Mouse (Mus musculus): Measurements from ENCODE around the gene Tff2. TPM values are rescaled to one million over a fixed set of nuclear protein-coding genes. Genes with fewer than 3 reads are reported as not detected.

Tff2 gene
- not detected in 2 replicates for polyA plus RNA-seq (2014; fragmentation: Nextera tagmentation; extraction: Ambion mirVana)

DNA sequence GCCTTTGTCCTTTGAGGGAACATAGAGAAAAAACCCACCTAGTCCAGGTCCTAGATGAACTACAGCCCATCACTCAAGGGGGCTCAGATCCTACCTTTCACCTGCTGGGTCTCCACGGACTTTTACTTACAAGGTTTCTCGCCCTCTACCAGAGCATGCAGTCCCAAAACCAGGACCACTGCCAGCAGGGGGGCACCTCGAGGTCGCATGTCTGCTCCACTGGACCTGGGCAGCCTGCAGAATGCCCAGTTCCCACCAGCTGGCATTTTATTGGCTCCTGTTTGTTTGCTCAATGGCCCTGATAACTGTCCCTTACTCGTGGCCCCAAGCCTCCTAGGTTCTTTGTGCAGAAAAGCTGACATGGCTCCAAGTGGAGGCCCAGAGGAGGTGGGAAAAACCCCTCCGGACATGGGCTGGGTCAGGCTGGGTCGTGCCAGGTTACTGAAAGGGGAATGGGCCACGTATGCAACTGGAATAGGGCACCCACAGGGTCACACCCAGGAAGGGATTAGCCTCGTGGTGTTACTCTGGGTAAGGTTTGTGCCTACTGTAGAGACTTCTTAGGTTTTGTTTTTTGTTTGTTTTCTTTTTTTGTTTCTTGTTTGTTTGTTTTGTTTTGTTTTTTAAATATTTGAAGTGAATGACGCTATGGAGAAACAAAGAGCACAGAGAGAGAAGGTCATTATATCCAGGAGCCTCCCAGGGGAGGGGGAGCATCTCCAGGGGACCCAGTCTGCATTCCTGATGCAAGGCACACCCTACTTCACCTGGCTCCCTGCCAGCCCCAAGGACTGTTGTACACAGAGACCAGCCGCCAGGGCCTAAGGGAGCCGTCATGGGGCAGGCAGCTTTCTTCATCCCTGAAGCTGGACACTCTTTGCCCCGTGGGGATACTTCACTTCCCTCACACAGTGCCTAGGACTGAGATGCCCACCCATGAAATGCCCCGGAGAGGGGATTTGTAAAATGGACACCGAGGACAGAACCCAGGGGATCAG is at the start of gene Tff2:
TSS of gene Tff2 (minus strand) at position 243 of the 998 bp plus-strand sequence.
- Histone ChIP-seq H3K9ac (ENCODE audit: low read length) (no peak within 1 kb of the TSS), H3K36me3 (ENCODE audit: control insufficient read depth, insufficient read depth, low read length) (no peaks in the 10 kb centered on the region), H3K4me3 (ENCODE audit: low read depth, low read length) (no peak within 1 kb of the TSS), H3K27me3 (replicated peaks; ENCODE audit: control insufficient read depth, insufficient read depth, low read length) (no peaks in the 10 kb centered on the region), H3K4me2 (ENCODE audit: low read length) (no peak within 1 kb of the TSS), H3K9me3 (replicated peaks; ENCODE audit: control insufficient read depth, low read length) (no peaks in the 10 kb centered on the region), H3K27ac (ENCODE audit: low read depth, low read length) (no peak within 1 kb of the TSS), H3K4me1 (ENCODE audit: control insufficient read depth, insufficient read depth, low read length) (no peaks in the 10 kb centered on the region)
- ATAC-seq (no peak), DNase-seq (ENCODE audit: low spot score) (peak; percentile 50)
- 66% methylated on average over 15 of the region's 15 CpGs for WGBS

DNA sequence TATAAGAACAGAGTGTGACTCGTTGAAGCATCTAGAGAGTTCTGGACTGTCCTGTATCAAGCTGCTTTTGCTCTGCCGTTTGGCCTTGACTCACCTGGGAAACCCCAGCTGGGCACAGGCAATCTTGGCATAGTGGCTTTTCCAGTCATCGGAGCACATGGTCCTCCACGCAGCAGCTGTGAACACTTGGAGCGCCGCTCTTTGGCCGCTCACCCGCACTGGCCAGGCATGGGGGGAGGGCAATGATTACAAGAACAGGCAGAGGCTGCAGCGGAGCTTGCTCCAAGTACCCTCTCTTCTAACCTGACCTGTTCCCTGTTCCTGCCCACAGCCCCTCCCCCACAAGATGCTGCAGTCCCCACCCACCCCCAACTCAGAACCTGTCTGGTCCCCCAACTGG is 49.3 kb upstream of the Tff2 start:
- no peaks in the 10 kb centered on the region for H3K4me1 ChIP-seq (ENCODE audit: control insufficient read depth, insufficient read depth, low read length)
- no peak overlapping the region for H3K27ac ChIP-seq (ENCODE audit: low read depth, low read length)
- 90% methylated on average over 9 of the region's 9 CpGs for WGBS
- DNase-seq (ENCODE audit: low spot score) (no peak), ATAC-seq (no peak)
- H3K9me3 ChIP-seq (replicated peaks; ENCODE audit: control insufficient read depth, low read length): no peaks in the 10 kb centered on the region
- H3K4me3 ChIP-seq (ENCODE audit: low read depth, low read length): no peak overlapping the region
- H3K36me3 ChIP-seq (ENCODE audit: control insufficient read depth, insufficient read depth, low read length): no peaks in the 10 kb centered on the region
- H3K9ac ChIP-seq (ENCODE audit: low read length): no peak overlapping the region
- H3K27me3 ChIP-seq (replicated peaks; ENCODE audit: control insufficient read depth, insufficient read depth, low read length): no peaks in the 10 kb centered on the region
- H3K4me2 ChIP-seq (ENCODE audit: low read length): no peak overlapping the region

DNA sequence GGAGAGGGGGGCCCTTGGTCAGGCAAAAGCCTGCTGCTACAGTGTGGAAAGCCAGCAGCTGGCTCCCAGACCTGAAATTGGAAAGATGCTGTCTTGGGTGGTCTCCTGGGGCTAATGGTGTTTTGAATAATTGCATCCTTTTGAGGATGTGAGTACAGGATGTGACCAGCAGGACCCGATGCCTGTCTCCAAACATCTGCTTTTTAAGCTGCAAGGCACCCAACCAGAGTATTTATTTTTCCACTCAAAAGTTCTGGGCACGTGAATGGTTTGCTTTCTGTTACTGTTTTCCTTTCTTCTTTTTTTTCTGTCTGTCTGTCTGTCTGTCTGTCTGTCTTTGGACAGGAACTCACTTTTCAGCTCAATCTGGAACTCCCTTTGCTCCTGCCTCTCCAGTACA is 48.6 kb upstream of the Tff2 start:
- no peak overlapping the region for H3K27ac ChIP-seq (ENCODE audit: low read depth, low read length)
- DNase-seq (ENCODE audit: low spot score) (no peak), ATAC-seq (no peak)
- H3K4me2 ChIP-seq (ENCODE audit: low read length): no peak overlapping the region
- no peak overlapping the region for H3K4me3 ChIP-seq (ENCODE audit: low read depth, low read length)
- no peak overlapping the region for H3K9ac ChIP-seq (ENCODE audit: low read length)
- no peaks in the 10 kb centered on the region for H3K36me3 ChIP-seq (ENCODE audit: control insufficient read depth, insufficient read depth, low read length)
- no peaks in the 10 kb centered on the region for H3K4me1 ChIP-seq (ENCODE audit: control insufficient read depth, insufficient read depth, low read length)
- no peaks in the 10 kb centered on the region for H3K27me3 ChIP-seq (replicated peaks; ENCODE audit: control insufficient read depth, insufficient read depth, low read length)
- no peaks in the 10 kb centered on the region for H3K9me3 ChIP-seq (replicated peaks; ENCODE audit: control insufficient read depth, low read length)
- 69% methylated on average over 2 of the region's 2 CpGs for WGBS

DNA sequence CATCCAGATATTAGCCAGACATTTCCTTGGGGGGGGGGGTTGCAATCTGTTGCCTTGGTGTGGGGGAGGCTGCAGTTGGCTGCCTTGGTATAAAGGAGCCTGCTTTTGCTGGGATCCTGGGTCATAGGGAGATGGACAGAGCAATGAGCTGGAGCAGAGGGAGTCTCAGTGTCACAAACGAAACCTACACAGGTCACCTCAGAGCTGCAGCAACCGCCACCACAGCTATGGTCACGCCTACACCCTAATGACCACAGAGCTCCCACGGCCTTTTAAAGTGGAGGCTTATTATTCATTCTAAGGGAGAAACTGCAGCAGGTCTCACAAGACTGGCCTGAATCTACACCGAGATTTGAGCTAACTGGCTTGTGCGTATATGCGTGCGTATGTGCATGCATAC is 47.7 kb upstream of the Tff2 start:
- no peaks in the 10 kb centered on the region for H3K4me1 ChIP-seq (ENCODE audit: control insufficient read depth, insufficient read depth, low read length)
- no peaks in the 10 kb centered on the region for H3K27me3 ChIP-seq (replicated peaks; ENCODE audit: control insufficient read depth, insufficient read depth, low read length)
- no peak overlapping the region for H3K4me3 ChIP-seq (ENCODE audit: low read depth, low read length)
- no peak overlapping the region for H3K27ac ChIP-seq (ENCODE audit: low read depth, low read length)
- H3K9ac ChIP-seq (ENCODE audit: low read length): no peak overlapping the region
- WGBS: 70% methylated on average over 8 of the region's 8 CpGs
- H3K9me3 ChIP-seq (replicated peaks; ENCODE audit: control insufficient read depth, low read length): no peaks in the 10 kb centered on the region
- H3K36me3 ChIP-seq (ENCODE audit: control insufficient read depth, insufficient read depth, low read length): no peaks in the 10 kb centered on the region
- DNase-seq (ENCODE audit: low spot score) (no peak), ATAC-seq (no peak)
- no peak overlapping the region for H3K4me2 ChIP-seq (ENCODE audit: low read length)

DNA sequence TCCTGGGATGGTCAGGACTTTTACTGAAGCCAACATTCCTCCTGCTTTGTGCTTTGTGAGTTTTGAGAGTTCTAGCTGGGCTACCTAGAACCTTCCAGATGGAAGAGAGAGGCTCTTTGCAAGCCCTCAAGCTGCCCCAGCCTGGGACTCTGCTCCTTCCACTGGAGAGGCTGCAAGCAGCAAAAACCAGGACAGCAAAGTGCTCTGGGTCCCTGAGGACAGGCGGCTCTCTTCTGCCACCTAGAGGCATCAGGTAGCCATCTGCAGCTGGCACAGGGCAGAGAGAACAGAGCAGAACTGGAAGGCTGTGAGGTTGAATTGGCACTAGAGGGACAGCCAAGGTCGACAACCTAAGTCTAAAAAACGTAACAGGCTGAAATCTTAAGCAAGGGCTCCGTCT is 43.3 kb upstream of the Tff2 start:
- Histone ChIP-seq H3K9ac (ENCODE audit: low read length) (no peak overlapping the region), H3K36me3 (ENCODE audit: control insufficient read depth, insufficient read depth, low read length) (no peaks in the 10 kb centered on the region), H3K27ac (ENCODE audit: low read depth, low read length) (no peak overlapping the region), H3K27me3 (replicated peaks; ENCODE audit: control insufficient read depth, insufficient read depth, low read length) (no peaks in the 10 kb centered on the region), H3K4me2 (ENCODE audit: low read length) (no peak overlapping the region), H3K4me1 (ENCODE audit: control insufficient read depth, insufficient read depth, low read length) (no peaks in the 10 kb centered on the region), H3K4me3 (ENCODE audit: low read depth, low read length) (no peak overlapping the region), H3K9me3 (replicated peaks; ENCODE audit: control insufficient read depth, low read length) (no peaks in the 10 kb centered on the region)
- 24% methylated on average over 4 of the region's 4 CpGs for WGBS
- ATAC-seq (no peak), DNase-seq (ENCODE audit: low spot score) (peak; percentile 77)

DNA sequence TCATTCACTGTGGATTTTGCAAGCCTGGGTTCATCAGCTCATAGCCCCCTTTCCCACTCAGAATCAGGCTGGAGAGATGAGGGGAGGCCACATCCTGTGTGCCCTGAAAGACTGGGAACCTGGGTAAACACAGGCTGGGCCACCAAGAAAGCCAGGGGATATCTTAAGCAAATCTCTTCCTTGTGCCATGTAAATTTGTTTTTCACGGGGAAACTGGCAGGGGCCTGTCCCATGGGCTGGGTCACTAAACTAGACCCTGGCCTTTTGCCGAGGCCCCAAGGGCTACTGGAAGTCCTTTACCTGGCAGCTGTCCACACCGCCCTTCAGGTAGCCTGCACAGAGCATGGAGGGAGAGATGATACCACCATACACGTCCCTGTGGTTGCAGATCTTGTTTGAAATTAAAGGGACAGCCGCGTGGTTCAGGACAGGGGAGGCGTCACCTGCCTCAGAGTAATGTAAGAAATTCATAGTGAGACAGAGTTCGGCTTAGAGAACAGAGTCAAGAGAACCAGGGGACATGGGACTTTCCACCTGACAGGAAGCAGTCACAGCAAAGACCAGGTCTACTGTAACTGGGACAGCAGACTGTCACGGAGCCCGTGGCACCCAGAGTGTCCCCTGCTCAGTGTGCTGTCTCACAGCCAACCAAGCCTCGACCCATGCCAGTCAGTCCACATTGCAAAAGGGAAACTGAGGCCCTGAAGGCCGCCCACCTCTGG is 40.3 kb upstream of the Tff2 start:
- H3K27ac ChIP-seq (ENCODE audit: low read depth, low read length): no peak overlapping the region
- no peak overlapping the region for H3K9ac ChIP-seq (ENCODE audit: low read length)
- H3K4me1 ChIP-seq (ENCODE audit: control insufficient read depth, insufficient read depth, low read length): no peaks in the 10 kb centered on the region
- no peak overlapping the region for H3K4me2 ChIP-seq (ENCODE audit: low read length)
- ATAC-seq: no peak
- H3K36me3 ChIP-seq (ENCODE audit: control insufficient read depth, insufficient read depth, low read length): no peaks in the 10 kb centered on the region
- no peaks in the 10 kb centered on the region for H3K27me3 ChIP-seq (replicated peaks; ENCODE audit: control insufficient read depth, insufficient read depth, low read length)
- no peak overlapping the region for H3K4me3 ChIP-seq (ENCODE audit: low read depth, low read length)
- DNase-seq (ENCODE audit: low spot score): no peak
- WGBS: 84% methylated on average over 12 of the region's 12 CpGs
- no peaks in the 10 kb centered on the region for H3K9me3 ChIP-seq (replicated peaks; ENCODE audit: control insufficient read depth, low read length)

DNA sequence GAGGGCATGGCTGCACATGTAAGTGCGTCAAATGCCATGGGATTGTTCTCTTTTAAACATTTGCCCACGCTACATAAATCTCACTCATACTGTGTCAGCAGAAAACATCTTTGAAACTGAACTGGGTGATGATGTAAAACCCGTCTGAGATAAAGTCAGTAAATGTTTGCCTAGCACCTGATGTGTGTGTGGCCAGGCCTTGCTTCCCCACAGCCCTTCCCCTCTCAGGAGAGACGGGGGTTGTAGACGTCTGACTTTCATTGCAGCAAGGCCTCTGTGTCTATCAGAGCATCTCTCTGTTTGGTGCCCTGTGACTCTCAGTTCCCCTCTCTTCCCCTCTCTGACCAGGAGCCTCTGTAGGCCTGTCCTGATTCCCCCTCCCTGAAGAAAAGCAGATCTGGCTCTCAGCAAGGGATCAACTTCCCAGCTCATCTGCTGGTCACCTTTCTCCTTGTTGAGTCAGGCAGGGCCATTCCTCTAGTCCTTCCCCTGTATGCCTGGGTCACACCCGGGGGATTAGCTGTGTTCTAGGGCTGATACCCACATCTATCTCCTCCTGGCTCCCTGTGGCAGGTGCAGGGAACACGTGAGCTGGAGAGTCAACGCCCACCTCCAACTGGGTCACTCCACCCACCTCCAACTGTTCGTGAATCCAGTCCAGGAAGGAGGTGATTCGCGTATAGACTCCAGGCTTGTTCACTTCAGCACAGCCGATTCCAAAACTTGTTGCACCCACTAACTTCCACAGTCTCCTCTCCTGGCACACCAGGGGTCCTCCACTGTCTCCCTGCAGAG is 39.3 kb upstream of the Tff2 start:
- H3K9me3 ChIP-seq (replicated peaks; ENCODE audit: control insufficient read depth, low read length): no peaks in the 10 kb centered on the region
- H3K36me3 ChIP-seq (ENCODE audit: control insufficient read depth, insufficient read depth, low read length): no peaks in the 10 kb centered on the region
- no peak overlapping the region for H3K27ac ChIP-seq (ENCODE audit: low read depth, low read length)
- no peak for ATAC-seq
- WGBS: 75% methylated on average over 12 of the region's 12 CpGs
- DNase-seq (ENCODE audit: low spot score): no peak
- H3K4me2 ChIP-seq (ENCODE audit: low read length): no peak overlapping the region
- H3K4me1 ChIP-seq (ENCODE audit: control insufficient read depth, insufficient read depth, low read length): no peaks in the 10 kb centered on the region
- no peaks in the 10 kb centered on the region for H3K27me3 ChIP-seq (replicated peaks; ENCODE audit: control insufficient read depth, insufficient read depth, low read length)
- no peak overlapping the region for H3K4me3 ChIP-seq (ENCODE audit: low read depth, low read length)
- no peak overlapping the region for H3K9ac ChIP-seq (ENCODE audit: low read length)

DNA sequence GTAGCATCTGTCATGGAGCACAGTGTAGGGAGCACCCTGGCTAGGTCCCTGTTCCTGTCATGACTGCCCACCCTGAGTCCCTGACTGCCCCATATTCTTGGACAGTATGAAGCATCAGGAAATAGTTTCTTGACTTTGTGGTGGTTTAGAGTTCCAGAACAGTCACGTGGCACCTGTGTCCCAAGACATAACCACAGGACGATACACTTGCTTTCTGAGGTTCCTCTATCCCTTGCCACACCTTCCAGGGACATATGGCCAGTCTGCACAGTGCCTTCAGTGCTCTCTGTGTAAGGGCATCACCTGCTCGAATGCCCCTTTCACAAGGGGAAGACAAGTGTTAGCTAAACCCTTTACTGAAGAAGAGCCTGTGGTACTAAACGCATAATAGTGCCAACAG is 37.4 kb upstream of the Tff2 start:
- H3K4me1 ChIP-seq (ENCODE audit: control insufficient read depth, insufficient read depth, low read length): no peaks in the 10 kb centered on the region
- H3K4me2 ChIP-seq (ENCODE audit: low read length): no peak overlapping the region
- 94% methylated on average over 4 of the region's 4 CpGs for WGBS
- DNase-seq (ENCODE audit: low spot score) (no peak), ATAC-seq (no peak)
- H3K9ac ChIP-seq (ENCODE audit: low read length): no peak overlapping the region
- no peaks in the 10 kb centered on the region for H3K9me3 ChIP-seq (replicated peaks; ENCODE audit: control insufficient read depth, low read length)
- no peaks in the 10 kb centered on the region for H3K36me3 ChIP-seq (ENCODE audit: control insufficient read depth, insufficient read depth, low read length)
- H3K27ac ChIP-seq (ENCODE audit: low read depth, low read length): no peak overlapping the region
- no peaks in the 10 kb centered on the region for H3K27me3 ChIP-seq (replicated peaks; ENCODE audit: control insufficient read depth, insufficient read depth, low read length)
- no peak overlapping the region for H3K4me3 ChIP-seq (ENCODE audit: low read depth, low read length)

Measured in forebrain, embryonic 14.5 days (tissue).